Mouse (Mus musculus): ENCODE data around the gene Rpl28. TPM values are rescaled to one million over a fixed set of nuclear protein-coding genes. Genes with fewer than 3 reads are reported as not detected.

Gene Rpl28
- polyA plus RNA-seq, 1 experiment: 176 TPM

DNA sequence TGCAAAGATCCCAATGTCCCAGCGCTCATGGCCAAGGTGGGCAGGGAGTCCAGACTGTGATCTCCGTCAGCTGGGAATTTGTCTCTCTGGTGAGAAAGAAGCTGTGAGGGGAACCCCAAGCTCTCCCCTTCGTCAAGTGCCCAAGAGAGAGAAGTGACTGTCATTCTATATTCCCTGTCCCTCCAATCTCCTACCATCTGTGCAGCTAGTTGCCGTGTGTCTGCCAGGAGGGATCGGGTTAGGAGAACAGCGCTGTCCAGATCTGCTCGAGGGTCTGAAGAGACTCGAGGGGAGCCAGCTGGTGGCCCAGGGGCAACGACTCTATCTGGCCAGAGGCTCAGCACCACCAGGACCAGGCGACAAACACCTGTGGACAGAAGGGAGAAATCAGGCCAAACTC lies 16.5 kb upstream of the Rpl28 start:
- TF ChIP-seq CTCF (IDR thresholded peaks at IDR 0.05; ENCODE audit: control insufficient read depth, insufficient read depth, insufficient replicate concordance, low read depth, low read length) (no peak), POLR2A (IDR thresholded peaks at IDR 0.05; ENCODE audit: control insufficient read depth, low read depth, low read length) (0 out of 2 replicates have a peak, but pooled peaks have one; percentile 17)

DNA sequence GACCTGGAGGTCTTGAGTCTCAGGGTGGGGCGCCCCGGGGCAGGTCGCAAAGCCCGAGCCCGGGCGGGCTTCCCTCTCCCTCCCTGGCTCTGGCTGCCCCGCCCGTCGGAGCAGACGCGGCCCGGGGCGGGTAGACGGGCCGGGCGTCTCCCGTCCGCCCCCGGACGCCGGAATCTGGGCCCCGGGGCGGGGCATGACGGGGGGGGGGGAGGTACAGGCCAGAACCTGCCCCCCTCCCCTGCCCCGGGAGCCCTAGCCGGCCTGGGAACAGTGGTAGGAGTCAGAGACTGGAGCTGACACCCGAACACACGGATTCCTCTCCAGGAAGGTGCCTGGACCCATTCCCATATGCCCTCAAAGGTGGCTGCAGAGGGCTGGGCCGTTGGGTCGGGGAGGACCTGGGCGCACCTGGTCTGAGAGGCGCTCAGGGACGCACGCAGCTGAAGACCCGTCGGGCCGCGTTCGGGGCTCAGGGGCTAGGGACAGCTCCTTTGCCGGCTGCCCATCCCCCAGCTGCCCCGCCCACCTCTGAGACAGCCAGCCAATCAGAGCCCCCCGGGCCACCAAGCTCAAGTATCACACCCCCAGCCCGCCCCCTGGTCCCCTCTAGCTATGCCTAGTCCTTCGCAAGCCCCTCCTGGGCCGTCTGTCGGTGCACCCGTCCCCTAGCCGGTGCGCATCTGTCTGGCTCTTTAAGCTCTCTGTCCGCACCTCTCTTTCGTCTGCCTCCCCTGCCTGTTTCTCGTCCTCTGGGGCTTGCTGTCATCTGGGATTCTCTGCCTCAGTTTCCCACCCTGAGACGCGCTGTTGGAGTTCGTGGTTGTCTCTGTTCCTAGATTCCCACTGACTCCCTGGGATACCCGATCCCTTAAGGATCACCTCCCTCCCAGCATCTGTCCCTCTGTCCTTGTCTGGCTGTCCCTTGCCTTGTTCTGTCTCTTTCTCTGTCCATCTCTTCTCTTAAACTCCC lies 15.5 kb upstream of the Rpl28 start:
- no peak overlapping the region for H3K27ac ChIP-seq (ENCODE audit: control insufficient read depth, insufficient read depth, low read depth, low read length)
- no peaks in the 10 kb centered on the region; the same call in 1 of the 2 replicates for H3K27me3 ChIP-seq (ENCODE audit: control insufficient read depth, insufficient read depth, low read length)
- no peaks in the 10 kb centered on the region for H3K36me3 ChIP-seq (ENCODE audit: control insufficient read depth, insufficient read depth, low read length)
- peak overlapping the region; percentile 79 for H3K4me3 ChIP-seq (ENCODE audit: control insufficient read depth, low read depth, low read length)
- peaks cover 13% of the 10 kb centered on the region for H3K4me1 ChIP-seq (ENCODE audit: control insufficient read depth, insufficient read depth, low read length)
- no peak for TF ChIP-seq CTCF (IDR thresholded peaks at IDR 0.05; ENCODE audit: control insufficient read depth, insufficient read depth, insufficient replicate concordance, low read depth, low read length)
- TF ChIP-seq POLR2A (IDR thresholded peaks at IDR 0.05; ENCODE audit: control insufficient read depth, low read depth, low read length): no peak

More for the DNA sequence above, 16.5 kb upstream of the Rpl28 start:
- Histone ChIP-seq H3K4me3 (ENCODE audit: control insufficient read depth, low read depth, low read length) (peak overlapping the region; percentile 79; the same call in 1 of the 2 replicates), H3K36me3 (ENCODE audit: control insufficient read depth, insufficient read depth, low read length) (no peaks in the 10 kb centered on the region), H3K27me3 (ENCODE audit: control insufficient read depth, insufficient read depth, low read length) (no peaks in the 10 kb centered on the region; the same call in 1 of the 2 replicates), H3K4me1 (ENCODE audit: control insufficient read depth, insufficient read depth, low read length) (peaks cover 13% of the 10 kb centered on the region), H3K27ac (ENCODE audit: control insufficient read depth, insufficient read depth, low read depth, low read length) (no peak overlapping the region)

GRCm38 (mm10) chr7:4777851-4778637 lies 14.6 kb upstream of the Rpl28 start:
- Histone ChIP-seq H3K27ac (ENCODE audit: control insufficient read depth, insufficient read depth, low read depth, low read length) (no peak overlapping the region), H3K4me1 (ENCODE audit: control insufficient read depth, insufficient read depth, low read length) (peaks cover 13% of the 10 kb centered on the region), H3K4me3 (ENCODE audit: control insufficient read depth, low read depth, low read length) (no peak overlapping the region), H3K27me3 (ENCODE audit: control insufficient read depth, insufficient read depth, low read length) (no peaks in the 10 kb centered on the region; the same call in 1 of the 2 replicates), H3K36me3 (ENCODE audit: control insufficient read depth, insufficient read depth, low read length) (no peaks in the 10 kb centered on the region)
- TF ChIP-seq POLR2A (IDR thresholded peaks at IDR 0.05; ENCODE audit: control insufficient read depth, low read depth, low read length) (no peak), CTCF (IDR thresholded peaks at IDR 0.05; ENCODE audit: control insufficient read depth, insufficient read depth, insufficient replicate concordance, low read depth, low read length) (no peak)

GRCm38 (mm10) chr7:4779921-4780320 lies 12.8 kb upstream of the Rpl28 start:
- Histone ChIP-seq H3K27me3 (ENCODE audit: control insufficient read depth, insufficient read depth, low read length) (no peaks in the 10 kb centered on the region; the same call in 1 of the 2 replicates), H3K4me3 (ENCODE audit: control insufficient read depth, low read depth, low read length) (peak overlapping the region; percentile 87), H3K4me1 (ENCODE audit: control insufficient read depth, insufficient read depth, low read length) (peaks cover 9% of the 10 kb centered on the region), H3K36me3 (ENCODE audit: control insufficient read depth, insufficient read depth, low read length) (no peaks in the 10 kb centered on the region), H3K27ac (ENCODE audit: control insufficient read depth, insufficient read depth, low read depth, low read length) (no peak overlapping the region)
- TF ChIP-seq CTCF (IDR thresholded peaks at IDR 0.05; ENCODE audit: control insufficient read depth, insufficient read depth, insufficient replicate concordance, low read depth, low read length) (no peak), POLR2A (IDR thresholded peaks at IDR 0.05; ENCODE audit: control insufficient read depth, low read depth, low read length) (no peak)

GRCm38 (mm10) chr7:4782130-4782529 lies 10.5 kb upstream of the Rpl28 start:
- H3K4me3 ChIP-seq (ENCODE audit: control insufficient read depth, low read depth, low read length): peak overlapping the region; percentile 87
- no peaks in the 10 kb centered on the region for H3K36me3 ChIP-seq (ENCODE audit: control insufficient read depth, insufficient read depth, low read length)
- H3K4me1 ChIP-seq (ENCODE audit: control insufficient read depth, insufficient read depth, low read length): peaks cover 6% of the 10 kb centered on the region
- no peaks in the 10 kb centered on the region for H3K27me3 ChIP-seq (ENCODE audit: control insufficient read depth, insufficient read depth, low read length)
- TF ChIP-seq POLR2A (IDR thresholded peaks at IDR 0.05; ENCODE audit: control insufficient read depth, low read depth, low read length) (no peak), CTCF (IDR thresholded peaks at IDR 0.05; ENCODE audit: control insufficient read depth, insufficient read depth, insufficient replicate concordance, low read depth, low read length) (no peak)
- H3K27ac ChIP-seq (ENCODE audit: control insufficient read depth, insufficient read depth, low read depth, low read length): peak overlapping the region; percentile 47

DNA sequence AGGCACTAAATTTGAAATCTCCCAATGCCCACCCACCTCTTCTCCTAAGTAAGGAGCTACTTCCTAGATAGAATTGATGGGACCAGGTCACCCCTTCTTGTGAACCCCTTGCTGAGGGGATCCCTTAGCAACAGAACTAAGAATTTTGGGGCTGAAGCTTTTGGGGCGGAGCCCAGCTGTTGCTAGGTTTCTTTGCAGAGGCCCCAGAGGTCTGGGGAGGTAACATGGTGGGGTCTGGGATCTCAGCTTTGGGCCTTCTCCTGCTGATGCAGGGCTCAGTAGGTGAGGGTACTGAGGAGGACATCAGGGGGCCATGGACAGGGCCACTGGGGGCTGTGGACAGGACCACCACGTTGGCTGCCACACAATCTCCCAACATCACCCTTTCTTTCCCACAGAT lies 9.9 kb upstream of the Rpl28 start, which contains the start of the genes Il11 and Tmem190:
Gene Il11 (minus strand): TSS at position 101 of the 400 bp plus-strand sequence.
Gene Tmem190 (plus strand): TSS at position 179 of the 400 bp plus-strand sequence.
- Histone ChIP-seq H3K4me3 (ENCODE audit: control insufficient read depth, low read depth, low read length) (peak within 1 kb of the TSS; percentile 87), H3K27me3 (ENCODE audit: control insufficient read depth, insufficient read depth, low read length) (no peaks in the 10 kb centered on the region), H3K36me3 (ENCODE audit: control insufficient read depth, insufficient read depth, low read length) (no peaks in the 10 kb centered on the region), H3K27ac (ENCODE audit: control insufficient read depth, insufficient read depth, low read depth, low read length) (peak within 1 kb of the TSS; percentile 47), H3K4me1 (ENCODE audit: control insufficient read depth, insufficient read depth, low read length) (peaks cover 2% of the 10 kb centered on the region)
- TF ChIP-seq CTCF (IDR thresholded peaks at IDR 0.05; ENCODE audit: control insufficient read depth, insufficient read depth, insufficient replicate concordance, low read depth, low read length) (no peak), POLR2A (IDR thresholded peaks at IDR 0.05; ENCODE audit: control insufficient read depth, low read depth, low read length) (no peak)
